Mouse (Mus musculus) G1E (cell line): ENCODE results near the gene 3110009E18Rik. TPM values are rescaled to one million over a fixed set of nuclear protein-coding genes. Genes with fewer than 3 reads are reported as not detected.

Experiments used
- ATAC-seq: 2 replicates; pipeline ENCODE4 v1.8.0; 2016; ENCODE audit warnings: mild to moderate bottlenecking; ENCODE audit not compliant: insufficient number of reproducible peaks, poor library complexity, low FRiP score, severe bottlenecking; ENCODE audit errors: extremely low read depth
- DNase-seq: peaks from one replicate; pipeline ENCODE4 v3.0.0; 2012; ENCODE audit warnings: low spot score
- H3K27me3 ChIP-seq: 2 replicates; pipeline ENCODE4 v1.6.1; 2012; ENCODE audit warnings: mild to moderate bottlenecking, low read length, inconsistent platforms; ENCODE audit not compliant: insufficient read depth
- H3K36me3 ChIP-seq: replicated peaks from 2 replicates; pipeline ENCODE3; 2012; ENCODE audit warnings: mild to moderate bottlenecking, inconsistent platforms
- H3K4me1 ChIP-seq: 2 replicates; pipeline ENCODE4 v1.6.1; 2012; ENCODE audit warnings: low read depth, low read length, inconsistent platforms, mixed read lengths; ENCODE audit not compliant: insufficient read depth
- H3K4me3 ChIP-seq: 2 replicates; pipeline ENCODE4 v1.5.1; 2012; ENCODE audit warnings: low read depth, mild to moderate bottlenecking, inconsistent platforms, low read length, moderate library complexity, mixed read lengths
- H3K9me3 ChIP-seq: replicated peaks from 2 replicates; pipeline ENCODE4 v1.6.1; 2012; ENCODE audit warnings: inconsistent platforms
- CTCF ChIP-seq: IDR thresholded peaks from 2 replicates; pipeline ENCODE4 v1.5.1; 2012; ENCODE audit warnings: low read depth, low read length, inconsistent platforms, mixed read lengths
- GATA1 ChIP-seq: IDR thresholded peaks from 2 replicates; pipeline ENCODE4 v1.6.1; 2012; ENCODE audit warnings: borderline replicate concordance, low read length, inconsistent platforms, mixed read lengths
- GATA2 ChIP-seq: IDR thresholded peaks from 2 replicates; pipeline ENCODE4 v1.6.1; 2012; ENCODE audit warnings: low read depth, low read length, inconsistent platforms, borderline replicate concordance
- POLR2AphosphoS5 ChIP-seq: IDR thresholded peaks from 2 replicates; pipeline ENCODE4 v1.6.1; 2012; ENCODE audit warnings: low read depth, low read length, inconsistent platforms; ENCODE audit not compliant: insufficient replicate concordance
- TAL1 ChIP-seq: conservative IDR thresholded peaks from 2 replicates; pipeline ENCODE4 v1.6.1; 2012; ENCODE audit warnings: low read depth, low read length, inconsistent platforms, mixed read lengths
- polyA plus RNA-seq: library from polyadenylated mRNA; stranded (reverse); fragments of >175 nt; gene quantifications from 2 replicates; pipeline ENCODE4 v1.2.3, GENCODE M21; 2012
- total RNA-seq, 2 experiments: library from RNA; stranded (forward) in 1 of 2; stranded (reverse) in 1 of 2; fragments of 200-1000 nt in 1 of 2; fragments of >200 nt in 1 of 2; fragmentation: Nextera tagmentation in 1 of 2; gene quantifications; 2 replicates each; pipeline ENCODE4 v1.2.3; 2014 to 2017

The 3110009E18Rik gene
- total and polyA plus RNA-seq, 3 experiments = 7.5 to 24.9 (median 15.0) TPM

- Histone ChIP-seq H3K27me3 (no peaks in the 10 kb centered on the region; the same call in 1 of the 2 replicates), H3K36me3 (no peaks in the 10 kb centered on the region), H3K9me3 (no peaks in the 10 kb centered on the region), H3K4me1 (no peaks in the 10 kb centered on the region), H3K4me3 (no peak overlapping the region)
- no peak for ATAC-seq
- DNase-seq = no peak
- TF ChIP-seq CTCF (no peak), TAL1 (no peak), POLR2AphosphoS5 (no peak), GATA2 (no peak), GATA1 (no peak)
Measured at GRCm38 (mm10) chr1:120077746-120078410, 43.1 kb upstream of the 3110009E18Rik start.

- H3K4me3 ChIP-seq = no peak overlapping the region
- peaks cover 4% of the 10 kb centered on the region; the same call in 1 of the 2 replicates for H3K27me3 ChIP-seq
- H3K9me3 ChIP-seq = no peaks in the 10 kb centered on the region
- H3K36me3 ChIP-seq = no peaks in the 10 kb centered on the region
- H3K4me1 ChIP-seq = no peaks in the 10 kb centered on the region
- DNase-seq (no peak), ATAC-seq (no peak)
- TF ChIP-seq CTCF (no peak), POLR2AphosphoS5 (no peak), TAL1 (no peak), GATA1 (no peak), GATA2 (no peak)
Measured at GRCm38 (mm10) chr1:120080632-120081031, 40.4 kb upstream of the 3110009E18Rik start.

DNA sequence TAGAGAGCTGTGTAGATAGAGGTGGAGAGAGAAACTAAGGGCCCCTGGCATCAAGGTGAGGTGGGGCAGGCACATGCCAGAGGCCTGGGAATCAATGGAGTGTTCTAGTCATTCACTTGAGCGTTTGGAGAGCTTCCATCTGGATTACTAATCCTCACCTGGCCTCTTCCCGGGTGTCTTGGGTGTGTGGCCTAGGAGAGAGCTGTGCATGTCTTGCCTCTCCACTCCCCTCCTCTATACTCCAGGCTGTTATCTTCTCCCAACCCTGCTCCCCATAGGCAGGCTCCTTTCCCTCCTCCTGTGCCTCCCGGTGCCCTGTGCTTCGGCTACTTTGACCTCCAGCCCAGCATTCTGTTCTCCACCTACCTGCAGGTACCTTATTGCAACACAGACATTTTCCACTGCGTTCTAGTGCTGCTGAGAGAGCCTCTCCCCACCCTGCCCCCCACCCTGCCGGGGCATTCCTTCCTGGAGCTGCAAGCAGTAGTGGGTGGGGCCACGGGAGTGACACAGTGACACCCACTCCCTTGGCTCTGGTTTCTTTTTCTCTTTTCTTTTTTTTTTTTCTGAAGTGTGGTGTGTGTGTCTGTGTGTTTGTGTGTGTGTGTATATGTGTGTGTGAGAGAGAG, 37.9 kb upstream of the 3110009E18Rik start:
- no peak for DNase-seq
- TF ChIP-seq POLR2AphosphoS5 = no peak
- TF ChIP-seq TAL1 = no peak
- no peak for TF ChIP-seq GATA2
- TF ChIP-seq CTCF = no peak
- no peak for TF ChIP-seq GATA1

DNA sequence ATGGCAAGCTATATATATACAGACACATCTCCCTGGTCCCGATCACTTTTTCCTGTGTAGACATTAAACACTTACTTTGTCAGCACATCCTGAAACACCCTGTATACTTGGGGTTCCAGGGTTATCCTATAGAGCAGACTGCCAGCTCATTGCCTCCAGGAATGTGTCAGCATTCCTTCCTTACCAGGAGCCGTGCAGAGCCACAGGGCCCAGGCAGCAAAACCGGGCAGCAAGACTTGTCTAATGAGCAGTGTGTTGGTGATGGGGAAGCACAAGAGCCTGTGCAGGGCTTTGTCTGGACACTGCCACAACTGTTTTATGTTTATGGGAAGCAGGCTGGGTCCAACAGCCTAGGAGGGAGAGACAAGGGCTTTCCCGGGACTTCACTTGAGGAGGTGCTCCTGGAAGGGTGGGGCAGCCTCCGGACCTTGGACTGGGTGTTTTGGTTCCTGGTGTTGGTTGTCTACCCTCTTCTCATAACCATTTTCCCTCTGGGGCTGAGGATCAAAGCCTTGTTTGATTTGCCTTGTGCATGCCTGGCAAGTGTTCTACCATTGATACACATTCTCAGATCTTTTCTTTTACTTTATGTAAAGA, 37.0 kb upstream of the 3110009E18Rik start:
- DNase-seq (no peak), ATAC-seq (no peak)
- TF ChIP-seq GATA2 = no peak
- no peak for TF ChIP-seq TAL1
- TF ChIP-seq POLR2AphosphoS5 = no peak
- no peak for TF ChIP-seq GATA1
- no peak for TF ChIP-seq CTCF
- Histone ChIP-seq H3K9me3 (no peaks in the 10 kb centered on the region), H3K4me1 (no peaks in the 10 kb centered on the region), H3K27me3 (peaks cover 4% of the 10 kb centered on the region; the same call in 1 of the 2 replicates), H3K4me3 (no peak overlapping the region), H3K36me3 (no peaks in the 10 kb centered on the region)

More for the DNA sequence above, 37.9 kb upstream of the 3110009E18Rik start:
- H3K4me3 ChIP-seq = no peak overlapping the region
- H3K4me1 ChIP-seq = no peaks in the 10 kb centered on the region
- ATAC-seq = no peak
- no peaks in the 10 kb centered on the region for H3K36me3 ChIP-seq
- no peaks in the 10 kb centered on the region for H3K9me3 ChIP-seq
- H3K27me3 ChIP-seq = peaks cover 4% of the 10 kb centered on the region; the same call in 1 of the 2 replicates

GRCm38 (mm10) chr1:120085696-120086095, 35.3 kb upstream of the 3110009E18Rik start:
- Histone ChIP-seq H3K4me3 (no peak overlapping the region), H3K36me3 (no peaks in the 10 kb centered on the region), H3K9me3 (no peaks in the 10 kb centered on the region), H3K27me3 (peaks cover 4% of the 10 kb centered on the region; the same call in 1 of the 2 replicates), H3K4me1 (no peaks in the 10 kb centered on the region)
- no peak for ATAC-seq
- no peak for DNase-seq
- TF ChIP-seq GATA2 = no peak
- TF ChIP-seq CTCF = no peak
- TF ChIP-seq POLR2AphosphoS5 = no peak
- no peak for TF ChIP-seq GATA1
- no peak for TF ChIP-seq TAL1

GRCm38 (mm10) chr1:120086644-120087043, 34.3 kb upstream of the 3110009E18Rik start:
- TF ChIP-seq GATA1 = no peak
- no peak for TF ChIP-seq TAL1
- TF ChIP-seq CTCF = no peak
- no peak for TF ChIP-seq POLR2AphosphoS5
- no peak for TF ChIP-seq GATA2
- H3K4me3 ChIP-seq = no peak overlapping the region
- DNase-seq (no peak), ATAC-seq (no peak)
- H3K4me1 ChIP-seq = no peaks in the 10 kb centered on the region
- H3K27me3 ChIP-seq = peaks cover 4% of the 10 kb centered on the region; the same call in 1 of the 2 replicates
- H3K9me3 ChIP-seq = no peaks in the 10 kb centered on the region
- H3K36me3 ChIP-seq = no peaks in the 10 kb centered on the region
